Mouse (Mus musculus): Measurements from ENCODE around the gene Gm11733.
"Not testable (repeated sequence)": the region's sequence is repeated elsewhere in the genome, so short reads cannot be mapped to it uniquely, and the experiment has no call there.

The Gm11733 gene

DNA sequence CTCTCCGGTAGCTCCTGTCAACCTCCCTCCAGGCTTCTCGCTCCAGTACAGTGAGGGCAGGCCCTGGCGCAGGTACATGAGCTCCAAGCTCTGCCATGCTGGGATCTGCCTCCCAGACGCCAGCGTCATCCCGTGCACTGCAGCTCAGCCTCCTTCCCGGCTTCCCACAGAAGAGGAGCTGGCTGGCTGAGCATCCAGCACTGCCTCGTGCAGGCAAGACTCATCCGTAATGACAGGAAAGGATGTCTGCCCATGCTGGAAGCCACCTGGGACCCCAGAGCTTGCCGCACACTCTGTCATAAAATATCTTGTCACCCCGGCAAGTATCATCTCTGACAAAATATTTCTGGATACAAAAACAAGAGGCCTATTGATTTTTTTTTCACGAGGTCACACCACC, at the start of gene Gm11733:
Gene Gm11733 (plus strand): TSS at position 171 of the 400 bp plus-strand sequence.
- DNase-seq (ENCODE audit: low read depth) = no peak

DNA sequence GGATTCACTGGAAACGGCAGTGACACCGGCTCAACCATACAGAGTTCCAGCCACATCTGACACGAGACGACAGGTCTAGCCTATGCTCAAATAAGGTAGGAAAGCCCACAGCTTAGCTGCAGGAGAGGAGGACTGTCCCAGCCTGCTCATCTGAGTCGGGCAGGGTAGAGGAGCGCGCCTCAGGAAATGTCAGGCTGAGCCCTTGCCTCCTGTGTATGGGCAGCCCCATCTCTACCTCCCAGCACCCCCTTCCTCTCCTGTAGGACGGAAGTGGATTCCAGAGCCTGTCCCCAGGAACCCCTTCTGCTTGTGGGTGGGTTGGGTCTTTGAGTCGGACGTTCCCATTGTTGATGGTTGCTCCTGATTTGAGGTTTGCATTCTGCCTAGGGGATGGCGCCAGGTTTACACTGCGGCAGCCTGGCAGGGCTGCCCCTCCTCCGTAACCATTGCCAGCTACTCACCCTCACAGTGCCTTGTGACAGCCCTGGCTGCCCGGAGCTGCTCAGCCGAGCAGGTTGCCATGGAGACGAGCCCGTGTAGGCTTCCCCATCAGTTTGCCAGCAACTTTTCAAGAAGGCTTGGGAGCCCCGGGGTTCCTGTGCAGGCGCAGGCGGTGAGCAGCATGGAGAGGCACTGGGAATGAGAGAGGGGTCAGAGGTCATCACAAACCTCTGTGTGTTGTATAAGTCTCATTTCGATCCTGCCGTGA, 47.6 kb upstream of the Gm11733 start:
- no peak for DNase-seq (ENCODE audit: low read depth)

DNA sequence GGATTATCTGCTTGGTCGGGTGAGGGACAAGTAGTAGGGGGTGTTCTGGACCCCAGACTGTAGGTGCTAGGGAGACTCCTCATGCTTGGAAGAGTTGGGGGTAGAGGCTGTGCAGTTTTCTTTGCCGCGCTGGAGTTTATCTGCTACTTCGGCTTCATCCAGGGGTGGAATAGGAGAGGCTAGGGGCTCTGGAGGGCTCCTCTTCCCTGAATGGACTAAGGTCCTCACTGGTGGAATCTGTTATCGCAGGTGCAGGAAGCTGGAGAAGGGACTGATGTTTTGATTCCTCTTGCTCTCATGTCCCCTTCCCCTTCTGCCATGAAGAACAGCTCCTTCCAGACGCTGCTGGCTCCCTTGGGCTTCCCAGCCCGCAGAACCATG, 47.1 kb upstream of the Gm11733 start:
- DNase-seq (ENCODE audit: low read depth) = no peak

DNA sequence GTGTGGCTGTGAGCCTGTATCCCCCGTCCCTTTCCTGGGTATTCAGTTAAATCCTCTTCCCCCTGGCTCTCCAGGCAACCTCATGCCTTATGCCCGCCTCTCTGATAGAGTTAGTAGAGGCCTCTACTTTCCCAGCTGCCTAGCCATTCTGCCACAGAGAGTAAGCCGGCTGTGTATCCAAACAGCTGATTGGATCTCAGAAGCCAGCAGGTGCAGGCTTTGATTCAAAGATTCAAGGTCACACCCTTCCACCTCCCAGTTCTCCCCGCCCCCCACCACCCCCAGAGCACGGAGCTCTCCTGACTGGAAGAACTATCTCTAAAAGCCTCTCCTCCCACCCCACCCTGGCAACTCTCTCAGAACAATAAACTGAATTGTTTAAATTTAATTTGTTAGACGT, 45.8 kb upstream of the Gm11733 start:
- no peak for DNase-seq (ENCODE audit: low read depth)

DNA sequence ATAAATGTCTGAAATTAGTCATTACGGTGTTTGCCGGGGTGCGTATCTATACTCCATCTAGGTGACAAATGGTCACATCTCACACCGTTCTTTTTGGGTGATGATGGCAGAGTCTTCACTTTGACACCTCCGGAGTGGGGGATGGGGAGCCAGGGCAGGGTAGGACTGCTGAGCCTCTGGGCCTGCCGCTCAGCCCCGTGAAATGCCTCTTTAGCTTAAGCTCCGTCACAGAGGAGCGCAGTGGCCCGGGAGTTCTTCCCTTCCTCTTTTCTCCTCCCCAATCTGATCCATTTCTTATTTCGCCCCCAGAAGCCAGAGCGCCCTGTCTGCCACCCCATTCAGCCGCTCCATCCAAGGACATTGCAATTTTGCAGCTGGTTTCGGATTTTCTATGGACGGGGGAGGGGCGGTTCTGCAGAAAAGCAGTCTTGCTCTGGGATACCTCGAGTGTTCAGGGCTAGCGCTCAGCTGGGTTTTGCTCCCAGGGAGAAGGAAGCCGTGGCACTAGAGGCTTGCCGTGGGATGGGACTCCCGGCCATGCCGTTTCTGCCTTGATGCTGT, 43.2 kb upstream of the Gm11733 start:
- no peak for DNase-seq (ENCODE audit: low read depth)

DNA sequence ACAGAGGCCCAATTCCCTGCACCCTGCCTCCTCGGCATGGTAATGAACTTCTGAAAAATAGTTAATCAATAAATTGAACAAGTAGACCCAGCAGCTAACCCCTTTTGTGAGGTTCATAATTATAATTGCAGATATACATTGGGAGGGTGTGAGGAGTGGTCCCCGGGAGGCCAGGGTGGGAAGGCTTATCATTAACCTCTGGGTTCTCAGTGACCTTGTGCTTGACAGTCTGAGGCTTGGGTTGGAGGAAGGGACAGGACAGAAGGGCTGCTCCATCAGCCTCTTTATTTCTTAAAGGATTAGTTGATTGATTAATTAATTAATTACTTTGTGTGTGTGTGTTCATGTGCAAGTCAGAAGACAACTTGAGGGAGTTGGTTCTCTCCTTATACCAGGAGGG, 40.1 kb upstream of the Gm11733 start:
- DNase-seq (ENCODE audit: low read depth) = no peak

DNA sequence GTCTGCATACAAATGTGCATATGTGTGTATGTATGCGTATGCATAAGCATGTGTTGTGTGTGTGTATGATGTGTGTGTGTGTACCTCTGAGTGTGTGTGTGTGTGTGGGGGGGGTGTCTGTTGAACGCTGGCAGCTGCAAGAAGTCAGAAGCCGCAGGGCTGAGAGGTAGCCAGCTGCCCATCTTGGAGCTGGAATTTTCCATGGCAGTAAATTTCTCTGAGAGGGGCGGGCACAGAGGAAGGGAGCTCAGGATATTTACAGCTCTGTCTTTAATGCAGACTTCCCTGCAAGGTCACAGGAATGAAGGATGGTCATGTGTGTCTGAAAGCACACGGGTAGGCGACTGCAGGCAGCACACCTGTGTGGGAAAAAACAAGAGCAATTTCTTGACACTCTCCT, 38.5 kb upstream of the Gm11733 start:
- no peak for DNase-seq (ENCODE audit: low read depth)

DNA sequence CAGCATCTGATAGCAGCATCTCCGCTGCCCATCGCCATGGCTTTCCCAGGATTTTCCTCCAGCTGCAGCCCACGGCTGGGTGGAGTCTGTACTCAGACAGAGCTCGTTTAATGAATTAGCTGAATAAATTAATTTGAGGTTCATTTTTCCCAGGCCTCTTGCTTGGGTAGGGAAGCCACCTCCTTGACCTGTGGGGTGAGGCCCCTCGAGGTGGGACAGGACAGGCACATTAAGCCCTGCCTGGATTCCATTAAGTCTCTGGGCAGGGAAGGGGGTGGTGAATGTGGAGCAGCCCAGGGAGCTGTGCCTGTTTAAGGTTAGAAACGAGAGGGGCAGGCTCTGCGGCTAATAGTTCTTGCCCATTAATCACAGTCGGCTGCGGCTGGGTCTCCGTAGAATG, 30.1 kb upstream of the Gm11733 start:
- no peak for DNase-seq (ENCODE audit: low read depth)

DNA sequence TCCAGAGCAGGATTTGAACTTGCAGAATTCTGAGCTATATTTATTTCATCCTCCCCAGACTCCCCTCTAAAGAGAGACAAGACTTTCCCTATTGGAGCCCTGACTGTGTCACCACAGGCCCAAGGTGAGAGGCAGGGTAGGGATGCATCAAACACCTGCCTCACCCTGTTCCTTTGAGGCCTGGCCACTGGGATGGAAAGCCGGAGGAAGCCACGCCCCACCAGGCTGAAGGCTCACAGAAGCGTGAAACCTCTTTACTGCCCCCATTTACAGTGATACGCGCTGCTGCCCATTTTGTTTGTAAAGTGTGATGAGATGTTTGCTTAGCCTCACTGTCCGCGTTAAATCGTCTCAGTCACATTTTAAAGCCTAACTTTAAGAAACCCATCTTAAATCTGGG, 25.0 kb upstream of the Gm11733 start:
- DNase-seq (ENCODE audit: low read depth) = no peak

DNA sequence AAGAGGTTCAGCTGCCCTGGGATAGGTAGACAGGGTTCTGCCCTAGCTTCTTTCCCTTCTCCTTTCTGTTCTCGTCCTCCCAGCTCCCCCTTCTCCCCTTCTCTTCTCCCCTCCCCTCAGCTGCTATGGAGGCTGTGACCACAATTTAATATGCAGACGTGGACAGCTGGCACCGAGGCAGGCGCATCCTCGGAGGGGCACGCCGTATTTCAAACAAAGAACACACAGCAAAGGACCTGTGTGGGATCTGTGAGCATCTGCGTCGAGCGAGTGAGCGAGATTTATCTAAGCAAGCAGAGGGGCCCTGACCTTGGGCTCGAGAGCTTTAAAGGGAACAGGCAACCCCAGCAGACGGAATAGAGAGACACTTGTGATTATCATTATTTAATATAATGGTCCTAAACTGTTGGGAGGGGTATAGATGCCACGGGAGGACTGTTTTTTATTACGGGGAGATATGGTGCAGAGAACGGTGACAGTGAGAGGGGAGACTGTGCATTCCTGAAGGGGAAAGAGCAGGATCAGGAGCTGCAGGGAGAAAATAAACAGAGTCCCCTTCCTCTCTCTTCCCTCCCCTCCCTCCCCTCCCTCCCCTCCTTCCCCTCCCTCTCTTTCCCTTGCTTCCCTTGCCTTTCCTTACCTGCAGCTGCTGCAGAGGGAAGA, 21.8 kb upstream of the Gm11733 start:
- DNase-seq (ENCODE audit: low read depth) = no peak

DNA sequence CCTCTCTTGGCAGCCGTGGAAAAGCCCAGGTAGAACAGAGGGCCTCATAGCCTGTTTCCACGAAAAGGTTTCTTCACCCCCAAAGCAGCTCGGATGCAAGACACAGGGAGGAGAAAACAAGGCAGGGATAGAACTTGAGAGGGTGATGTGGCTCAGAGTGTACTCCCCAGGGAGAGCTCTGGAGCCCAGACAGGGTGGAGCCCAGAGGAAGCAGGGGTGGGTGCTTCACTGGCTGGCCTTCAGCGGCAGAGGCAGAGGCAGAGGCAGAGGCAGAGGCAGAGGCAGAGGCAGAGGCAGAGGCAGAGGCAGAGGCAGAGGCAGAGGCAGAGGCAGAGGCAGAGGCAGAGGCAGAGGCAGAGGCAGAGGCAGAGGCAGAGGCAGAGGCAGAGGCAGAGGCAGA, 20.8 kb upstream of the Gm11733 start:
- not testable (repeated sequence) for DNase-seq (ENCODE audit: low read depth)

DNA sequence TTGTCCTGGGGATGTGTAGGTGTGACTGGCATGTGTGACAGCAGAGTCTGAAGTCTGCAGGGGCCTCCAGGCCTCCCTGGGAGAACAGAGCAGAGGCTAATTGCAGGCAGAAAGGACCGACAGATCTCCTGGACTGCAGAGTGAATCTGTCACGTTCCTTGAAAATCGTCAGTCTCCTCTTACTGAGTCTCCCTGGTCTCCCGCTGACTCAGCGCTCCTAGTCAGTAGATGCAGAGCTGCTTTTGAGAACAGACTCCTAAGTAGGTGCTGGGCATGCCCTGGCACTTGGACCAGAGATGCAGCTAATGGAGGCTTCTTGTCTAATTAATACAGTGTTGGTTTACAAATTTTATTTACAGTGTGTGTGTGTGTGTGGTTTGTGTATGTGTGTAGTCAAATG, 17.9 kb upstream of the Gm11733 start:
- DNase-seq (ENCODE audit: low read depth) = no peak

DNA sequence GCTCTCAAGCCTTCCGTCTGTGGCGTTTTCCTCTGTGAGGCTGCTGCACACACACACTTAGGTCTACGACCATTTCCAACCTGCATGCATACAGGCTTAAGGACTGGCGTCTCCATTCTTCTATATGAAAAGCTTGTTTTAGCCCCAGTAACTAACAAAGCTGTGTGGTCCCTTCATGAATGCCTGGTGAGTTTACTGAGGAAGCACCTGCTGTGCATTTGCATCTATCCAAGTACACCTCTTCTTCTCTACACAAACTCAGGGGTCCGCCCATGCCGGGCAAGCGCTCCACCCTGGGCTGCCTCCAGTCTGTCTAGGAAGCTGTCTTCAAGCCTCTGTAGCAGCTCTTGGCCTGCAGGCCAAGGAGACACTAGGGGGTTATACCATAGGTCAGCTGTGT, 17.3 kb upstream of the Gm11733 start:
- no peak for DNase-seq (ENCODE audit: low read depth)

DNA sequence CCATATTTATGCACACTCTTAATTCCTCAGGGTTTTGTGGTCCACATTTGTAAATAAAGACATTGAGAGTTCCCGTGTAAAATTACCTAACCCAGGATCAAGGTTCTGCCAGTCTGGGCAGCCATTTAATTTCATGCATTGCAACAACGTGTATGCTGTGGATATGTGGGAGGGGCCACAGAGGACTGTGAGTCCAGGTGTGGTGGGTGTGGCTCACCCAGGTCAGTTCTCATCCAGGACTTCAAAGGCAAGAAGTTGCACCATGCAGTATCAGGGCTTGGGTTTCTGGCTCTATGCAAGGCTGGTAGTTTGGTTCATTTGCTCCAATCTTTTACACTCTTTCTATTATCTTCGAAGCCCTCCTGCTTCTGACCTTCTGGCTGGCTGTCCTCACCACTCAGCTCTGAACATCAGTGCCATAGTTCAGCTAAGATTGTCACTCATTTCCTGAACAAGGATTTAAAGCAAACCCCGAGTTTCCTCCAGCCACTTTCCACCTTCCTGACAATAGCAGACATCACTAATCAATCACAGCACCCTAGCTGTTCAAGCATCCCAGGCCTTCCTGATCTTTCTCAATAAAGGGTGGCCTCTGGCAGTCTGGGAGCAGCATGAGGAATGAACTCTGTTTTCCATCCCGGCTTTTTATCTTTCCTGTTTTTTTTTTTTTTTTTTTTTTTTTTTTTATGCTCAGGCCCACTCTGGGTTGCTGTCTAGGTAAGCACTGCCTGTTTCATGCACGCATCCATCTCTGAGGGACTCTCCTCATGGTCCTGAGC, 15.4 kb upstream of the Gm11733 start:
- DNase-seq (ENCODE audit: low read depth) = no peak

DNA sequence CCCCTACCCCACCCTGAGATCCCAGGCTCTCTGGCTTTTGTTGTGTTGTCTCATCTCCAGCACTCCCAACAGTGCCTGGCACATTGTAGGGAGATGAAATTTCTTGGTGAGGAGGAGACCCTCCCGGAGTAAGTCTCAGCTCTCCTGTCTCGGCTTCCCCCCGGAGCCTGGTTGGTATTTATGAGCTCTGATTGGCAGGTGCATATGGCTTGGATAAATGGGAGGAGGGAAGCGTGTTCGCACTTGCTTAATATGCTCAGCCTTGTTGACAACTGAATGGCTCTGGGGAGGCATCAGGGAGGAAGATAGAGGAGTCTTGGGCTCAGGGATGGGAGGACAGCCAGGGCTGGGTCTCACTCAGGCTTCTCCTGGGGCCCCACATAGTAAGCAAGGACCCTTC, 14.4 kb upstream of the Gm11733 start:
- no peak for DNase-seq (ENCODE audit: low read depth)

DNA sequence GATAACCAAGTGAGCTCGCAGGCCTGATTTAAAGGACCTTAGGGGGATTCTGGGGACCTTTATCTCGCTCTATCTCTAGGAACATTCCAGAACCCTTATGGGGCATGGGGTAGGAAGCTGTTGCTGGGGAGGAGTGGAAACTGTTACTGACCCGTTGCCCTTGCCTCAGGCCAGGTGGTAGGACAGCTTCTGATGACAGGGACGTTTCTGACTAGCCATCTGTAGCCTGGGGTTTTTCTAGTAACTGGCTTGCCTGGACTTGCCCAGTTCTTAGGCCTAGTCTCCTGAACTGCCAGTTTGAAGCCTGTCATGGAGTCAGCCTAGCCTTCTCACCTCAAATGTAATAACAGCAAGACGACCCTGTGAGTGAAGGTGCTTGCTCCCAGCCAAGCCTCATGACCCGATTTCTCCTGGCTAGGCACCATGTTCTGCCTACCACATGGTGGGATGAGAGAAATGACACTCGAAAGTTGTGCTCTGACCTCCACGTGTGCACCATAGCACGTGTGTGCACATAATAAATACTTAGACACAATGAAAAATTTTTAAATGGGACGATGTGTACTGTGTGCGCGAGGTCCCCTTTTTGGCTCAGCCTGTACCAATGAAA, 13.5 kb upstream of the Gm11733 start:
- no peak for DNase-seq (ENCODE audit: low read depth)

DNA sequence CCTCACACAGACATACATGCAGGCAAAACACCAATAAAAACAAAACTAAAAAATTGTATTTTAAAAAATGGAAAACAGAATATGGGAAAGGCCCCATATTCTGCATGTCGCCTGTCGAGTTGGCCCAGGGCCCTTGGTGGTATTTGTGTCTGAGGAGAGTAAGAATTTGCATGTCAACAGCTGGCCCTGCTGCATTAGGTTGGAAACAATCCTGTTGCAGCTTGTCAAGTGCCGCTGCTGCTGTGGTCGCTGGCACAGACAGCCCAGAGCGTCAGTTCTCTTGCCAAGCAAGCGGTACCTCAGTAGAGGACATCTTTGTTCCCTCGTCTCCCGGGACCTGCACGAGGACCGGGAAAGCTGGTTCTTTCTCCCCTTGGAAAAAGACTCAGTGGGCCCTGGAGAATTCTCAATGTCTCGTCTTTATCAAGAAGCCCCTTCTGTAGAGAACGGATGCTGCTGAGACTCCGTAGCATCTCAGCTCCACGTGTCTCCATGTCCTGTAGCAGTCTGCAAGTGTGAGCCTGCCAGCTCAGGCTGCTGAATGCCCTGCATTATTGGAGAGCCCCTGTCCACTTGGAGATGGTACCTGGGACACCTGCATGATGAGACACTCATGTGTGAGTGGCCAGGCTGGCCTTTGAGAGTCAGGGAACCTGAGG, 12.4 kb upstream of the Gm11733 start:
- no peak for DNase-seq (ENCODE audit: low read depth)

DNA sequence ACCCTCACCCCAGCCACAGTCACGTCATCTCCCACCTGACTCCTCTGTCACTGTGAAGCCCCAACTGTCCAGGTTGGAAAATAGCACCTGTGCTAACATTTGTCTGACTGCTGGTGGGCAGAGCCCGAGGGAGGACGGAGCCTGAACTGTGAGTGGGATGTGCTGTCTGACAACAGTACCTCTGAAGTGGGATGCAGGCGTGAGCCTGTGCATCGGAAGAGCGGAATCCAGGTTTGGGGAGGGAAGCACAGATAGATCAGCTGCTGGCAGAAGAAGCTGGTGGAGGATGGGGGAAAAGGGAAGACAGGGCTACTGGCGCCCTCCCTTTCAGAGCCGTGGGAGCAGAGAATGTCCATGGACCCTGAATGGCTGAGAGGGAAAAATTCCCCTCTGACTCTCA, 11.3 kb upstream of the Gm11733 start:
- DNase-seq (ENCODE audit: low read depth) = no peak

DNA sequence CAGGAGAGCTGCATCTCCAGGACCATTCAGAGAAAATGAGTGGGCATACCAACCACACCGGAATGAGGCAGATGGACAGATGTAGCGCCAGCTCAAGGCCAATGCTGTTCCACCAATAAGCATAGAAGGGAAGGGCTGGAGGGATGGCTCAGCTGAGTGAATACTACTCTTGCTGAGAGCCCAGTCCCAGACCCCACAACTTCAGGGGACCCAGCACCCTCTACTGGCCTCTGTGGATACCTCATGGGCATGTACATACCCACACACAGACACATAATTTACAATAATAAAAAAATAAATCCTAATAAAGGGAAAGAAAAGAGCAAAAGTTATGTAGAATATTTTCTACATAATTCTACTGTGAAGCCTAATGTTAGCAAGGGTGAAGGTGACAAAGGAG, 9.0 kb upstream of the Gm11733 start:
- DNase-seq (ENCODE audit: low read depth) = no peak

DNA sequence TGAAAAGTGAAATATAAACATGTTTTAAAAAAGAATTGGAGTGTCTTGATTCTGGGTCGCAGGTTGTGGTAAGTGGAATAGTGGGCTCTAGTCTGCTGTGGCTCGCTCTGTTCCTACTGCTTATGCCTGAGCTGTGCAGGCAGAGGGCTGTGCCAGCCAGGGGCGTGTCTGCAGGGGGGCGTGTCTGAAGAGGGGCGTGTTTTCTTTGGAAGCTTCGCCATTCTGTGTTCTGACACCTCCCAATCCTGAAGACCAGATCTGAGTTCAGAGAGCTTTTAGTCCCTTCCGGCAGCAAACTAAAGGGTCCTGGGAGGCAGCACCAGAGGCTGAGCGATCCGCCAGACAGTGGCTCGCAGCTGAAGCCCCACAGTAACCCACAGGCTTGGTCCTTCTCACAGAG, 8.5 kb upstream of the Gm11733 start:
- peak; percentile 25 for DNase-seq (ENCODE audit: low read depth)

DNA sequence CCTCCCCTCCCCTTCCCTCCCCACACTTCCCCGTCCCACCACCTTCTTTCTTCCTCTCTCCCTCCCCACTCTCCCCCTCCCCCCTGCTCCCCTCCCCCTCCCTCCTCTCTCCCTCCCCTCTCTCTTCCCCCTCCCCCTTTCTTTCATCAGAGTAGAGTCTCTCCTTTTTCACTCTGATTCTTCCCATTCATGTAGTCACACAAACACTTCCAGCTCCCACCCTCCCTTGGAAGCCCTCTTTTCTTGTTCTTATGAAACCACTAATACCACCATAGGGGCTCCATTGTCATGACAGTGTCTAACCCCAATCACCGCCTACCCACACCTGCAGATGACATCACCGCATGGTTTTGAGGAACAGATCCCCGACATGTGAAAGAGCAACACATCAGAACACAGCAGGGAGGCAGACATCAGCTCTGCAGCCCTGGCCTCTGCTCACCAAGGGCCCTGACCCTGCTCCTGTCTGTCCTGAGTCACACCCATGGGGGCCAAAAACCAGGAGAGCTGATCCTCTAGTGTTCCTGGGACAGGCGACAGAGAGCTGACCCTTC, 7.5 kb upstream of the Gm11733 start:
- DNase-seq (ENCODE audit: low read depth) = peak; percentile 18

Measured in c-Kit-positive CD71-negative TER-119-negative erythroid progenitor cells, embryonic 14.5 days (primary cell).